Mouse (Mus musculus) cerebellum, adult 18-20 months (tissue): Measurements from ENCODE around the gene 9130019O22Rik.
"Not testable (repeated sequence)": the region's sequence is repeated elsewhere in the genome, so short reads cannot be mapped to it uniquely, and the experiment has no call there.

ENCODE experiments used
- DNase-seq, 2 experiments: peaks; one replicate each; pipeline ENCODE4 v3.0.0; 2021

The 9130019O22Rik gene

DNA sequence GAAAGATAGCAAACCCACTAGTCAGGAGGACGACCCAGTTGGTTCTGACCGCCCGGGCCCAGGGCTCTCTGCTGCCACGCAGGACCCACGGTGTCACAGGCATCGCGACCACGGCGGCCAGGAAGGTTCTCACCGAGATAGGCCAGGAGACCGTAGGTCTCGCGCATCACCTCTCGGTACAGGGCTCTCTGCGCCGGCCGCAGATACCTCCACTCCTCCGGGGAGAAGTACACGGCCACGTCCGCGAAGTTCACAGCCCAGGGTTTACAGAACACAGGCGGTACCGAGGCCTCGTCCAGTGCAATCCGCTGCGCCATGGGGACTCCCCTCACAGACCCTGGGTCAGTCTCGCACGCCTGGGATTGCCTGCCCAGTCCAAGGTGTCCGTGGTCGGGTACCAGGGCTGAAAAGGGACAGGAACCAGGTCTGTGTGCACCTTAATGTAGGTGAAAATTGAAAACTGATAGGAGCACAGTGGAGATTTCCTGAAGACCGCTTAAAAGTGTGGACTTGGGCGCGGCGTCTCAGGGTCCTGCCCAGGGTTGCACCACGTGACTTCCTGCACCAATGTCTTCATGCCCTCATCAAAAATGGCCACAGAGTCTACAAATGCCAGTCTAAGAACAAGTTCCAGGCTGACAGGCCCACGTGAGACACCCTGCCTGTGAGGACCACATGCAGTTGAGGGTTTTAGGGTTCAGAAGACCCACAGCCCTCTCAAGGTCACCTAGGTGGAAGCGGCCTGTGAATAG lies at the start of gene 9130019O22Rik:
Gene 9130019O22Rik, minus strand, starts transcription at position 526 of the 752 bp plus-strand sequence.
- peak; percentile 94 to 97 for DNase-seq

DNA sequence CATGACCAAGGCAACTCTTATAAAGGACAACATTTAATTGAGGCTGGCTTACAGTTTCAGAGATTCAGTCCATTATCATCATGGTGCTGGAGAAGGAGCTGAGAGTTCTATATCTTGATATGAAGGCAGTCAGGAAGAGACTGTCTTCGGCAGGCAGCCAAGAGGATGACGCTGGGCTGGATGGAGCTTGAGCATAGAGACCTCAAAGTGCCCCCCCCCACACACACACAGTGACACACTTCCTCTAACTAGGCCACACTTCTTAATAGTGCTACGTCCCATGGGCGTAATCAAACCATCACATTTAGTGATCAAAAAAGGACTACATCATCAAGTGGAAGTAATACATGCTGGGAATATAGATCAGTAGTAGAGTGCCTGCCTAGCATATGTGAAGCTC lies 48.2 kb upstream of the 9130019O22Rik start:
- DNase-seq: no peak

DNA sequence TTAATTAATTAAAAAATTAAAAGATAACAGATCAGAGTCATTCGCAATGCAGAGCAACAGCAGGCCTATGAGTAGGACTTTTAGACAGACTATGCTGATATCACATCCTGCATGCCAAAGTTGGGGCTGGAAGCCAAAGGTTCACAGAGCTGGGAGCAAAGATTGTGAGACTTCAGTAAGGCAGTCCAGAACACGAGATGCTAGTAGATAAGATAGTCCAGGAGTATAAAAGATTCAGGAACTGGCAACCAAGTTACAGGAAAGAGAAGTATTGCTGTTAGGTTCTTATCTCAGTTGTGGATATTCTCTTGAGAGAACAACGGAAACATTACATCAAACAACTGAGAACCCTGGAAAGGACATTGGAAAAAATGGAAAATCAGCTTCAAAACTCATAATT lies 39.4 kb upstream of the 9130019O22Rik start:
- no peak for DNase-seq

DNA sequence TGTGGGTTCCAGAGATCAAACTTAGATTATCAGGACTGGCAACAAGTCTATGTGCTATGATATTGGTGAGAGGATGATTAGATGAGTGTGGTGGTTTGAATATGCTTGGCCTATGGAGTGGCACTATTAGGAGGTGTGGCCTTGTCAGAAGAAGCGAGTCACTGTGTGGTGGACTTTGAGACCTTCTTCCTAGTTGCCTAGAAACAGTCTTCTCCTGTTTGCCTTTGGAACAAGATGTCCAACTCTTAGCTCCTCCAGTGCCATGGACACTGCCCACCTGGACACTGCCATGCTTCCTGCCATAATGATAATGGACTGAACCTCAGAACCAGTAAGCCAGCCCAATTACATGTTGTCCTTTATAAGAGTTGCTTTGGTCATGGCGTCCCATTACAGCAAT lies 38.9 kb upstream of the 9130019O22Rik start:
- DNase-seq: no peak

DNA sequence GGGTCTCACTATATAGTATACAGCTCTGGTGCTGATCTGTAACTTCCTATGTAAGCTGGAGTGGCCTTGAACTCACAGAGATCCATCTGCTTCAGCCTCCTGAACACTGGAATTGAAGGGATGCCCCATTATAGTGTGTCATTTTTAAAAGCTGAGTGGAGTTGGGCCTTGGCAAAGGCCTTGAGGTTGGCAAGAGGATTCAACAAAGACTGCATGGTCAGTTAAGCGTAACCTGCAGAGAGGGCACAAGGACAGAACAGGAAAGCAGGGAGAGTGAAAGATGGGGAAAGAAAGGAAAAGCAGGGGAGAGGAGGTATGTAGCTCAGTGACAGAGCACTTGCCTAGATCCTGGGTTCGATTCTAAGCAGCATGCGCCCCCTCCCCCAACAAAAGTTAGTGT lies 38.3 kb upstream of the 9130019O22Rik start:
- DNase-seq: no peak

DNA sequence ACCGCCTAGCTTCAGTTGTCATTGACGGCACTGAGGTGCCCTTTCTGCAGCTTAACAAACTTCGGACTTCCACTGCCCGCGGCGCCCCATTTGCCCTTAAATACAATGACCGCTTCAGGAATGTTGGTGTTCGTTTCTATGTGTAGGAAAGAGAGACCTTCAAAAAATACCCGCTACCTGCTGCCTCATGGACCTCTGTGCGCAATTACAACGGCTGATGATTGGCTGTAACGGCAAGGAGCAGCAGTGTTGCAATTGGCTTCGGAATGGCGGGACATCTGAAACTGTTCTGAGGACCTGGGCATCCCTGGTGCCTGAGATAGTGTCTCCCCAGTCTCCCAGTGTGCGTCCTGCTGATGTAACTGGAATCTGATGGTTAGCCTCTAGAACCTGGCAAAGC lies 35.3 kb upstream of the 9130019O22Rik start:
- DNase-seq: peak; percentile 53 to 64

DNA sequence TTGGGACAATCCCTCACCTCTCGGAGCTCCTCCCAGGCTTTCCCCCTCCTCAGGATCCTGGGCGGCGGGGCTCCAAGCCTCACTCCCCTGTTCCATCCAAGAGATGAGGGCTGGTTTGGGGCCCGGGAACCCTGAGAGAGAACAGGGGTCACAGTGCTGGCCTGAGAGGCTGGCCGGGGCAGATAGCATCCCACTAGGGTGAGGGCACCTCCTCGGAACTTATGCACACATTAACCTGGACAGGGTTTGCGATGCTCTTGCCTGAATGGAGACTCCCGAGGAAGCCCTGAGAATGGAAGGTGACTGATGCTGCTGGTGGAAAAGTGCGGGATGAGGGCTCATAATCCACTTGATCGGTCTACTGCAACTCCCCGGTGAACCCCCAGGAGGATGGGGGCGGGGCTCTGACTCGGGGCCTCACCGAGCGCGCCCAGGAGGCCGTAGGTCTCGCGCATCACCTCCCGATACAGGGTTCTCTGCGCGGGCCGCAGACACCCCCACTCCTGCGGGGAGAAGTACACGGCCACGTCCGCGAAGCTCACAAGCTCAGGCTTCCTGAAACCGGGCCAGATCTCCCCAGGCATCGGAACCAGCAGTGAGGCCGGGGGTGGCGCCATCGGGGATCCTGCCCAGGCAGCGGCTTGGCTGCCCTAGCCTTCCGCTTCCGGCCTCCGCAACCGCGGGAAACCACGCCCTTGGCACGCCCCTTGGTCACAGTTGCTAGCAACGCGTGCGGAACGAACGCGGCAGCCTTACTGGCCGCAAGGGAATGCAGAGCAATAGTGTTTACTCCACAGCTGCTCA lies 34.6 kb upstream of the 9130019O22Rik start, which contains the start of gene Zfp688:
Gene Zfp688, minus strand, starts transcription at position 681 of the 804 bp plus-strand sequence.
- DNase-seq: peak; percentile 92 to 94

DNA sequence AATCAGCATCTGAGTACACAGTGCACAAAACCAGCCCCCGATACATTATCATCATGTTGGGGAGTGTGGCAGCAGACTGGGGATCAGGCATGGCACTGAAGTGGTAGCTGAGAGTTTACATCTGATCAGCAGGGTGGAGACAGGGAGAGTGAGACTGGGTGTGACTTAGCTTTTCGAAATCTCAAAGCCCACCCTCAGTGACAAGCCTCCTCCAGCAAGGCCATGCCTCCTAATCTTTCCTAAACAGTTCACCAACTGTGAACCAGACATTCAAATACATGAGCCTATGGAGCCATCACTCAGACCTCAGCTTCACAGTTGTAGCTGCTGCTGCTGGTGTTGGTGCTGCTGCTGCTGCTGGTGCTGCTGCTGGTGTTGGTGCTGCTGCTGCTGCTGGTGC lies 24.5 kb upstream of the 9130019O22Rik start:
- DNase-seq: no peak

DNA sequence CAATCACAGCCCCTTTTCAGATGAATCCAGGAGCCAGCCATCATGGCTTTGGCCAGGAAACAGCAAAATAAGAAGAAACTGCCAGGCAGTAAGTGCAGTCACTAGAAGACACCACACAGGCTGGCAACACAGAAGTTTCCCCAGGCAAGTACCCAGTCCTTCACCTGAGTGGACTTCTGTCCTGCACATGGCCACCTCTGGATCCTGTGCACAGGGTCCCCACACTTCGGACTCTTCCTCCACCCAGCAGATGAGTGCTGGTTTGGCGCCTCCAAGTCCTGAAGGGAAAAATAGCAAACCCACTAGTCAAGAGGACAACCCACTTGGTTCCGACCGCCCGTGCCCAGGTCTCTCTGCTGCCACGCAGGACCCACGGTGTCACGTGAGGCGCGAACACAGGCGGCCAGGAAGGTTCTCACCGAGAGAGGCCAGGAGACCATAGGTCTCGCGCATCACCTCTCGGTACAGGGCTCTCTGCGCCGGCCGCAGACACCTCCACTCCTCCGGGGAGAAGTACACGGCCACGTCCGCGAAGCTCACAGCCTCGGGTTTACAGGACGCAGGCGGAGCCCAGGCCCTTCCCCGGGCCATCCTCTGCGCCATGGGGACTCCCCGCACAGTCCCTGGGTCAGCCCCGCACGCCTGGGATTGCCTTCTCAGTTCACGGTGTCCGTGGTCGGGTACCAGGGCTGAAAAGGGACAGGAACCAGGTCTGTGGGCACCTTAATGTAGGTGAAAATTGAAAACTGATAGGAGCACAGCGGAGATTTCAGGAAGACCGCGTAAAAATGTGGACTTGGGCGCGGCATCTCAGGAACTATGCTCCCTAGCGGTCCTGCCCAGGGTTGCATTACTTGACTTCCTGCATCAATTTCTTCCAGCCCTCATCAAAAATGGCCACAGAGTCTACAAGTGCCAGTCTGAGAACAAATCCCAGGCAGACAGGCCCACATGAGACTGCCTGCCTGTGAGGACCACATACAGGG lies 19.3 kb upstream of the 9130019O22Rik start, which contains the start of gene Zfp764:
Gene Zfp764, minus strand, starts transcription at position 821 of the 986 bp plus-strand sequence.
- peak; percentile 90 to 94 for DNase-seq

DNA sequence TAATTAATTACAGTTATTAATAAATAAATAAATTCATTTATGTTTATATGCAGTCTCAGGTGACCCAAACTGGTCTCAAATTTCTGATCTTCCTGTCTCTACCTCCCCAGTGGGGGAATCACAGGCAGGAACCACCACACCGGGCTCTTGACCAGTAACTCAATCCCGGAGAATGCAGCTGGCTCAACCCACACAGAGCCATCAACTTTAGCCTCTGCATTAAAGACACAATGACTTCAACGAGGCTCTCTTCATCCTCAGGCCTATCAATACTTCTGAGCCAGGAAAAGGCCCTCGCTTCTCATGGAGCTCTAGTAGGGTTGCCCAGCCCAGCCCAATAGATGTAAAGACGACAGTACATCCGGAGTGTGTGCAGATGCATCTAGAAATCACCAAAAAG lies 17.1 kb upstream of the 9130019O22Rik start:
- DNase-seq: not testable (repeated sequence)

DNA sequence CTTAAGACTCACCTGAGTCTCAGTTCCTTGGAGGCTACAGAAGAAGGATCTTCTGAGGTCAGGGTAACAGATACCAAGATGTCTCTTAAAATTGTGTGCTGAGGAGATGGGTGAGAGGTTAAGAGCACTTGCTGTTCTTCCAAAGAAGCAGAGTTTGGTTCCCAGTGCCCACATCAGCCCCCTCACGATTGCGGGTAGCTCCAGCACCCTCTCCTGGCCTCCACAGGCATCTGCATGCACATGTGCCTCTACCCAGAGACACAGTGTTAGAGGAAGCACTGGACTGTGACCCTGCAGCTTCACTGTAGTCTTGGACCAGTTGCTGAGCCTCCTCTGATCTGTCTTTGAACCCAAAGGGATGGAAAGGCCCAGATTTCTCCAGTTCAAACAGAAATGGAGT lies 16.0 kb upstream of the 9130019O22Rik start:
- no peak for DNase-seq

DNA sequence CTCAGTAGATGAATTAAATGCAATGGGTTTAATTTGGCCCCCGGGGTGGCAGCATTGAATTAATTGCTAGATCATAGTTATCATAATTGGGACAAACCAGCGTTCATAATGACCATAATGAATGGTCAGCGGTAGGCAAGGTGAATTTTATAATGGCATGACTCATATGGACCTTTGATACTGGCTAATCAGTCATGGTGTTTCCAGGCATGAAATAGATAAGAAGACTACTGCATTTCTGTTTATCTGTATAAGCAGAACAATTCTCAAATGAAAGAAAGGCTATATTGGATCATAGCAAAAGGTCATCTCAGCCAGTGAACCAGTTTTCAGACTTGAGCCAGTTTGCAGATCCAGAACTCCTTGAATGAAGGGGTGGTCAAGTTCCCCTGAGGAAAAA lies 13.4 kb upstream of the 9130019O22Rik start:
- no peak for DNase-seq

DNA sequence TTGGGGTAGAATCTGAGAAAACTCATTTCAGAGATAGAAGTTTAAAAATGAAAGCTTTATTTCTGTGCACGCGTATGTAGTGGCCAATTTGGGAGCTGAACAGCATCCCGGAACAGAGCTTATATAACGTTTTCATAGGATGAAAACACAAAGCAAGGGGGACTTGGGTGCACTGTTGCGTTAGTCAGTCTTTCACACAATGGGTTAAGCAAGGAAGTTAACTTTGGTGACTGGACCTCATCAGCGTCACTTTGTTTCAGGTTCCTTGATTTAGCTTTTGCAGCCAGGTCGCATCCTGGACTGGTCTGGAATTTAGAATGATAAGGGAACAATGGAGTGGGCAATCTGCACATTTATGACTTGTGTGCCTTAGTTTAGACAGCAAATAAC lies 7.0 kb upstream of the 9130019O22Rik start:
- no peak for DNase-seq

DNA sequence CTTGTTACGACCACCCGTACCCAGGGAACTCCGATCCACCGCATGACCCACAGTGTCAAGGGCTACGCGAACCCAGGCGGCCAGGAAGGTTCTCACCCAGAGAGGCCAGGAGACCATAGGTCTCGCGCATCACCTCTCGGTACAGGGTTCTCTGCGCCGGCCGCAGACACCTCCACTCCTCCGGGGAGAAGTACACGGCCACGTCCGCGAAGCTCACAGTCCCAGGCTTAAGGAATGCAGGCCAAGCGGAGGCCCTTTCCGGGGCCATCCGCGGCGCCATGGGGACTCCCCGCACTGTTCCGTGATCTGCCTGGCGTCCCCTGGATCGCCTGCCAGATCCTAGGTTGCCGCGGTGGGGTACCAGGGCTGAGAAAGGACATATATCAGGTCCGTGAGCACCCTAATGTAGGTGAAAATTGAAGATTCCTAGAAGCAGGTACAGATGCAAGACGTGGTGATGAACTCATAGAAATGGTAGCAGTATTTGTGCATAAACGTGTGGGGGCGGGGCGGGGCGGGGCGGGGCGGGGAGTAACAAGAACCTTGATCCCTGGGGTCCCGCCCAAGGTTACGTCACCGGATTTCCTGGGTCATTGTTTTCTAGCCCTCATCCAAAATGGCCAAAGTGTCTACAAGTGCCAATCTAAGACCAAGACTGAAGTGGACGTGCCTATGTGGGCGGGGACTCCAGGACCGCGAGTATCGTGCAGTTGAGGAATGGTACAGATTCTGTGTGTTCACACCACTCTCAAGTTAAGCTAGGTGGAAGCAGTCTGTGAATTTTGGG lies 6.4 kb upstream of the 9130019O22Rik start, which contains the start of gene E430018J23Rik:
Gene E430018J23Rik, minus strand, starts transcription at position 473 of the 787 bp plus-strand sequence.
- DNase-seq: peak; percentile 98 to 99

DNA sequence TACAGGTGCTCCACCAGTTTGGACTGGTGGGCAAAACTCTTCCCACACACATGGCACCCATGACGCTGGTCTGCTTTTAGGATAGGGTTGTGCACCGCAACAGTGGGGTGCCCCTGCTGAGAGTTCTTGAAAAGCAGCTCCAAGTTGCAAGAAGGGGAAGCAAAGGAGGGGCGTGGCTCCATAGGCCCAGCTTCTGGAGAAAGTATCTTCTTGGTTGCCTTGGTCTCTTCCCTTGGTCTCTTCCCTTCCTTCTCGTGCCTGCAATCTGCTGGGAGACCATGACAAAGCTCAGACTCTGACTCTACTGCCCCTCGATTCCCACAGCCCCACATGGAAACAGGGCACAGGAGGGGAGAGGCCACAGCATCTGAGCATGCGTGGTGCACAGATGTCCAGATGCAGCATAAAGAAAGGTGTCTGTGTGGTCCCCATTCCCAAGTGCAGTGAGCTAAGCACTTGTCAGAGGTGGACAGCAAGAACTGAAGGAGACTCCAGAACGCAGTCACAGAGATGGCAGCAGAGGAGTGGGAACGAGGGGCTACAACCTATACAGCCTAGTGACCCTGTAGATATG lies 5.4 kb upstream of the 9130019O22Rik start:
- no peak for DNase-seq

DNA sequence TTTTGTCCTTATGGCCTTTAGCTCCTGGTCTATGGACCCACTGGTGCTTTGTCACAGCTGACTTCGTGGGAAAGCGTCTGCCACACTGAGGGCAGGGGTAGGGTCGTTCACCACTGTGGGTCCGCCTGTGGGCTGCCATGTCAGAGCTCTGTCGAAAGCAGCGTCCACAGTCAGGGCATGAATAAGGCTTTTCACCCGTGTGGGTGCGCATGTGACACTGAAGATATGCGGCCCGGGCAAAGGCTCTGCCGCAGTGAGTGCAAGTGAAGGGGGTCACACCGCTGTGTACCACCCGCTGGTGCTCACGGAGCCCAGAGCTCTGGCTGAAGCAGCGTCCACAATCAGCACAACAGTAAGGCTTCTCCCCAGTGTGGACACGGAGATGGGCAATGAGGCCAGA lies 4.6 kb upstream of the 9130019O22Rik start:
- no peak for DNase-seq

DNA sequence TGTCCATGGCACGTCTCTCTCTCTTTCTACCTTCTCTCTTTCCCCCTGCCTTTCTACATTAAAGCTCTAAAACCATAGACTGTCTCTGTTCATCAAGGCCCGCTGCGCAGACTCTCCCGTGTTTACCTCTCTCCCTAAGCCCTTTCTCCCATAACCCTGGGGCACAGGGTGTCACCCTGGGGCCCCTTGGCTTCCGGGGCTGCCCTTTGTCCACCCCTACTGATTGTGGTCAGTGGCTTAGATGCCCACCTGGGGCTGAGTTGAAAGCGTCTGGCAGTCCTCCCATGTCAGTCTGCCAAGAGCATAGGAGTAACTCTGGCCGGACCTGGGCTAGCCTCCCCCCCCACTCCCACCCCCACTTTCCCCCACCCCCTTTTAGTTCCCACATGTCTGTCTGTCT lies 3.3 kb upstream of the 9130019O22Rik start:
- DNase-seq: no peak

DNA sequence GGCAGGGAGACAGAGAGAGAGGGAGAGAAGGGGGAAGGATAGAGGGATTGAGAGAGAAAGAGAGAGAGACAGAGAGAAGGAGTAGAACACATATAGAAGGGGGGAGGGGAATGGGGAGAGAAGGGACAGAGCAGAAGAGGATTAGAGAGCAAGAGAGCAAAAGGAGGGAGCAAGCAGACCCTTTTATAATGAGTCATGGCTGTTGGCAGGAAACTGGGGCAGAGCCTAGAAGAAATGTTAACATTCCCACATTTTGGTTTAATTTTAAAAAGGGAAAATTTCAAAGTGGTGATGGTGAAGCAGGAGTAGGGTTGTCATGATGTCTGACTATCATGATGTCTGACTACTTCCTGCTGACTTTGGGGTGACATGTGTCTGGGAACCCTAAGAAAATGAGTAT lies 1.2 kb upstream of the 9130019O22Rik start:
- DNase-seq: not testable (repeated sequence)

DNA sequence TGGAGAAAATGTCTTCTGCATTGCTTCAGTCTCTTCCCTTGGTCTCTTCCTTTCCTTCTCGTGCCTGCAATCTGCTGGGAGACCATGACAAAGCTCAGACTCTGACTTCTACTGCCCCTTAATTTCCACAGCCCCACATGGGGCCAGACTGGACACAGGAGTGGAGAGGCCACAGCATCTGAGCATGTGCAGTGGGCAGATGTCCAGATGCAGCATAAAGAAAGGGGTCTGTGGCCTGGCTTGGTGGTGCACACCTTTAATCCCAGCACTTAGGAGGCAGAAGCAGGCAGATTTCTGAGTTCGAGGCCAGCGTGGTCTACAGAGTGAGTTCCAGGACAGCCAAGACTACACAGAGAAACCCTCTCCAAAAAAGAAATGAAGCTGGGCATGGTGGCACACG lies 1.4 kb downstream of the 9130019O22Rik start:
- not testable (repeated sequence) for DNase-seq

DNA sequence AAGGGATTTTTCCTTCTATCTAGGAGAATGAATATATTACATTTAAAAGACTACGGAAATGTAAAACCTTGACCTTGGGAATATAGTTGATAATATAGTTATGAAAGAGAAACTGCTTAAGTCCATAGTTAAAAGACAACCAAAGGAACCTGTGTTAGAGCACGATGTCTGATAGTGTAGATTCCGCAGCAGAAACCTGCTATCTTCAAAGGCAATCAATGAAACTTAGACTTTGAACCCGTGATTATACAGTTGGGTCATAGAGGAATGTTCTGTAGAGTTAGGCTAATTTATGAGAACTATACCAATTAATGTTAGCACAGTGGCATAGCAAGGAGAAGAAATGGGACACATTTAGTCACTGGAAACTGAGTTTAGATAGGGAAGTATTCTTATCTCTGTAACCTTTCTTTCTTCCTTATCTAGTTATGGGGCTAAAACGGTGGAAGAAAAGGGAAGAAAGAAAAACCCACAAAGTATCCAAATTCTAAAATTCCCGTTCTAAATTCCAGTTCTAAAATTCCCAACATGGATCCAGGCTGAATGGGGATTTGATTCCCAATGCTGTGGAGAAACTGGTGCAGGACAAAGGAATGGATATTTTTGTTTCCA lies 8.6 kb downstream of the 9130019O22Rik start:
- no peak for DNase-seq
